Mouse (Mus musculus): ENCODE measurements around the gene Ephb1. TPM values are rescaled to one million over a fixed set of nuclear protein-coding genes. Genes with fewer than 3 reads are reported as not detected.

Ephb1 gene
- polyA plus RNA-seq, 1 experiment from 2014 or later = 1.6 TPM

DNA sequence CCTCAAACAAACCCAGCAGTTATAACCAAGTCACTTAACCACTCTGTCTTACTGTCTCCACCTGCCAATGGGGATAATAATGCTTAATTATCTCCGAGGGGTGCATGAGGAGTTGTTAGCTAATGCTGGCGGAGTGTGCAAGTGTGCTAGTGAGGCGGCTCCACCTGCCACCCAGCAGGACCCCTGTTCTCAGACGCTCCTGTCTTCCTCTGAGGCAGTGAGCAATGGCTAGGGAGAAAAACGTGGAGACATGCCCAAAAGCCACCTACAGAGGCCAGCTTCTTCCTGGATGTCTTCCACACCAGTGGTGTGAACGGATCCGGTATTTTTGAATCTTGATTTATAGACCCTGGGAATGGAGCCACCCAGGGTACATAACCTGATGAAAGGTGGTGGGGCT is 409.2 kb downstream of the Ephb1 start:
- Histone ChIP-seq H3K27ac (replicated peaks; ENCODE audit: low read depth, low read length) (no peak overlapping the region), H3K9ac (ENCODE audit: low read length) (no peak overlapping the region), H3K4me1 (ENCODE audit: control insufficient read depth, insufficient read depth, low read length) (no peaks in the 10 kb centered on the region), H3K27me3 (ENCODE audit: control insufficient read depth, insufficient read depth, low read length) (no peaks in the 10 kb centered on the region), H3K4me2 (ENCODE audit: low read depth, severe bottlenecking) (no peak overlapping the region), H3K4me3 (ENCODE audit: low read depth, low read length) (no peak overlapping the region), H3K9me3 (ENCODE audit: control insufficient read depth, low read length) (no peaks in the 10 kb centered on the region), H3K36me3 (ENCODE audit: control insufficient read depth, insufficient read depth, low read length) (no peaks in the 10 kb centered on the region)
- WGBS = 61% methylated on average over 7 of the region's 7 CpGs
- ATAC-seq (ENCODE audit: insufficient number of reproducible peaks, low FRiP score, low TSS enrichment, low read depth) (no peak), DNase-seq (ENCODE audit: low spot score) (no peak)

DNA sequence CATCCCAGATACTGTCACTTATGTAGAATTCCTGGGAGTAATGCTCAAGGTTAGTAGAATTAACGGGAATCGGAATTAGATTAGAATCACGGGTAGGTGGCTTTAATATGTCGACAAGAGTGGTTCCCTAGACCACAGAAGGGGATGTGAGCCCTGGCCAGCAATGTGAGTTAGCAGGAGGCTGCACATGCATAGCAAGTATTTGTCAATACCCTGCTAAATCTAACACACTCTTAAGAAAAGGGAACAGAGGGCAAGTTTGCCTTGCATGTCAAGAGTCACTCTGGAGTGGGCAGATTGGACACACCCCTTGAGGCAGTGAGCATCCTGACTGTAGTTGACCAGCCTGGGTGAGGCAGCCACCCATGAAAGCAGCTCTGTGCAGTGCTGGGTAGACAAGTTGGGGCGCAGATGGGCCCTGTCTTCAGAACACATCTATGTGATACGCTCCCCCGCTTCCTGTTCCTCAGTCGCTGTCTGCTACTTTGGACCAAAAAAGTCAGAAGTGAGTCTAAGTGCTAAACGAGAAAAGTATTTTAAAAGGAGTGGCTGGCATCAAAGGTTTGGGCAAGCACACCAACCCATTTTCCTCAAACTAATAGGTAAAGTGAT is 412.3 kb downstream of the Ephb1 start:
- no peak for DNase-seq (ENCODE audit: low spot score)
- no peak for ATAC-seq (ENCODE audit: insufficient number of reproducible peaks, low FRiP score, low TSS enrichment, low read depth)
- WGBS = 81% methylated on average over 9 of the region's 9 CpGs

DNA sequence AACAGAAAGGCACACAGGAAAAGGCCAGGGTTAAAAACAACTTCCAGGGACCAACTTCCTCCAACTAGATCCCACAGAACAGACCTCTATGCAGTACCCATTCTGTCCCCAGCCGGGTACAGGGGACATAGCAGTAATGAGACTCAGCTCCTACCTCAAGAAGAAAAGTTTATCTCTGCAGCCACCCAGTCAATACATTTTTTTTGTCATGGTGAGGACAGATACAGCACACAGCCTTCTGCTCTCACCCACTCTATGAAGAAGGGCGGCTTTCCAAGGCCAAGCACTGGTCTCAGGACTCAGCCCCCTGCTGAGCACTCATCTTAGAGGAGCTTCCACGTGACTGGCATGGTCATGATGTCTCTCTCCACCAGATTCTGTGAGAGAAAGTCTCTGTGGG is 414.3 kb downstream of the Ephb1 start:
- H3K27ac ChIP-seq (replicated peaks; ENCODE audit: low read depth, low read length) = no peak overlapping the region
- no peak overlapping the region for H3K9ac ChIP-seq (ENCODE audit: low read length)
- H3K36me3 ChIP-seq (ENCODE audit: control insufficient read depth, insufficient read depth, low read length) = no peaks in the 10 kb centered on the region
- WGBS = 72% methylated on average over 3 of the region's 3 CpGs
- no peaks in the 10 kb centered on the region for H3K4me1 ChIP-seq (ENCODE audit: control insufficient read depth, insufficient read depth, low read length)
- H3K9me3 ChIP-seq (ENCODE audit: control insufficient read depth, low read length) = no peaks in the 10 kb centered on the region
- ATAC-seq (ENCODE audit: insufficient number of reproducible peaks, low FRiP score, low TSS enrichment, low read depth) (no peak), DNase-seq (ENCODE audit: low spot score) (no peak)
- H3K4me2 ChIP-seq (ENCODE audit: low read depth, severe bottlenecking) = no peak overlapping the region
- no peak overlapping the region for H3K4me3 ChIP-seq (ENCODE audit: low read depth, low read length)
- H3K27me3 ChIP-seq (ENCODE audit: control insufficient read depth, insufficient read depth, low read length) = no peaks in the 10 kb centered on the region

More for the DNA sequence above, 412.3 kb downstream of the Ephb1 start:
- no peaks in the 10 kb centered on the region for H3K27me3 ChIP-seq (ENCODE audit: control insufficient read depth, insufficient read depth, low read length)
- no peaks in the 10 kb centered on the region for H3K36me3 ChIP-seq (ENCODE audit: control insufficient read depth, insufficient read depth, low read length)
- no peak overlapping the region for H3K27ac ChIP-seq (replicated peaks; ENCODE audit: low read depth, low read length)
- no peak overlapping the region for H3K4me3 ChIP-seq (ENCODE audit: low read depth, low read length)
- no peak overlapping the region for H3K9ac ChIP-seq (ENCODE audit: low read length)
- no peak overlapping the region for H3K4me2 ChIP-seq (ENCODE audit: low read depth, severe bottlenecking)
- H3K4me1 ChIP-seq (ENCODE audit: control insufficient read depth, insufficient read depth, low read length) = no peaks in the 10 kb centered on the region
- H3K9me3 ChIP-seq (ENCODE audit: control insufficient read depth, low read length) = no peaks in the 10 kb centered on the region

DNA sequence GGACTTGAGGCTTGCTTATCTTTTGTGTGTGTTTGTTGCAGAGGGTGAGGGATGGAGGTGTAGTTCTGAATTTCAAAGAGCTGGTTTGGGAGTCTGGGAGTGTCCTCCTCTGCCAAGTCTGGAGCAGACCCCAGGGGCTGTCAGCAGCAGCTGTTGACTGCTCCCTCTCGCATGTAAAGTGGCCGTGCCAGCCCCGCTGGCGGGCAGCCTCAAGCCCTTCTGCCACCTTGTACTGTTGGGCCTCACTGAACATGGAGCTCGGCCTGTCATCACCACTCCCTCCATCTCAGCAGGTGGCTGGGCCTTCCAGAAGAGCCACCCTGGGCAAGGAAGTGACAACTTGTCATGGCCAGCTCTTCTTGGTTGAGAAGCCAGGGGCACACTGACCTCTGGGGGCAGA is 415.5 kb downstream of the Ephb1 start:
- no peak for ATAC-seq (ENCODE audit: insufficient number of reproducible peaks, low FRiP score, low TSS enrichment, low read depth)

DNA sequence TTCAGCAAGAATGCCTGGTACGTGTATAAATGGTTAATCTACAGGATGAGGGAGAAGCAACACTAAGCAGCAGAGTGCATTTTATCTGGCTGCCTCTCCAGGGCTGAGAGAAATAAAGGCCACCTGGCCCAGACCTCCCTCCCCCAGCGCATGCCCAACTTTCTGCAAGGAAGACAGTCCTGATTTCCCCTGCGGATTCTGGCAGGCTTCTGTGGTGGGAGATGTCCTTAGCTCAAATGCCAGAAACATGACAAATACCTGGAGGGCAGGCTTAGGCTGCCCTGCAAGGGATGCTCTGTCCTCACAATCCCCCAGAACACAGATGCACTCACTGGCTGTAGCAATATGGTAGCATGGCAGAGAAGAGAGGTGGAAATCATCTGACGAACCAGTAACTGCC is 416.4 kb downstream of the Ephb1 start:
- H3K27me3 ChIP-seq (ENCODE audit: control insufficient read depth, insufficient read depth, low read length) = no peaks in the 10 kb centered on the region
- no peak overlapping the region for H3K9ac ChIP-seq (ENCODE audit: low read length)
- no peak overlapping the region for H3K27ac ChIP-seq (replicated peaks; ENCODE audit: low read depth, low read length)
- no peak overlapping the region for H3K4me2 ChIP-seq (ENCODE audit: low read depth, severe bottlenecking)
- DNase-seq (ENCODE audit: low spot score) (no peak), ATAC-seq (ENCODE audit: insufficient number of reproducible peaks, low FRiP score, low TSS enrichment, low read depth) (no peak)
- H3K9me3 ChIP-seq (ENCODE audit: control insufficient read depth, low read length) = no peaks in the 10 kb centered on the region
- H3K4me3 ChIP-seq (ENCODE audit: low read depth, low read length) = no peak overlapping the region
- no peaks in the 10 kb centered on the region for H3K4me1 ChIP-seq (ENCODE audit: control insufficient read depth, insufficient read depth, low read length)
- no peaks in the 10 kb centered on the region for H3K36me3 ChIP-seq (ENCODE audit: control insufficient read depth, insufficient read depth, low read length)
- WGBS = 75% methylated on average over 4 of the region's 4 CpGs

More for the DNA sequence above, 415.5 kb downstream of the Ephb1 start:
- H3K4me2 ChIP-seq (ENCODE audit: low read depth, severe bottlenecking) = no peak overlapping the region
- H3K4me1 ChIP-seq (ENCODE audit: control insufficient read depth, insufficient read depth, low read length) = no peaks in the 10 kb centered on the region
- H3K27ac ChIP-seq (replicated peaks; ENCODE audit: low read depth, low read length) = no peak overlapping the region
- no peak overlapping the region for H3K9ac ChIP-seq (ENCODE audit: low read length)
- no peaks in the 10 kb centered on the region for H3K36me3 ChIP-seq (ENCODE audit: control insufficient read depth, insufficient read depth, low read length)
- no peak overlapping the region for H3K4me3 ChIP-seq (ENCODE audit: low read depth, low read length)
- H3K9me3 ChIP-seq (ENCODE audit: control insufficient read depth, low read length) = no peaks in the 10 kb centered on the region
- no peaks in the 10 kb centered on the region for H3K27me3 ChIP-seq (ENCODE audit: control insufficient read depth, insufficient read depth, low read length)
- DNase-seq (ENCODE audit: low spot score) = no peak
- 70% methylated on average over 5 of the region's 5 CpGs for WGBS

DNA sequence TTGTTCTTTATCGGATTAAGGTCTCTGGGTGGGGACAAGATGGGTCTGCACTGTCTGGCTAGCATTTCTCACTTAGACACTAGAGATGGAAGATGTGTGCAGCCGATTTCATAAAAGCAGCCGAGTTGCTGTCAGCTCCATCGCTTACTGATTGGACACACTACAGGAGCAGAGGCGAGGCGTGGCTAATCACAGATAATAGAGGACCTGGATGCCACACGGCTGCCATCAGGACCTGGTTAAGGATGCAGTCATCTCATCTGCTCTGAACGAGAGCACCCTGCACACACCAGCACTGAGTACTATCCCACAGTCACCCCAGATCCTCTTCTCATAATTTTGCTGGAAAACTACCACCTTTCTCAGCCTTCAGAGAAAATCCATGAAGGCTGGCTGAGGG is 419.6 kb downstream of the Ephb1 start:
- WGBS = 77% methylated on average over 8 of the region's 8 CpGs
- no peak overlapping the region for H3K4me3 ChIP-seq (ENCODE audit: low read depth, low read length)
- no peaks in the 10 kb centered on the region for H3K36me3 ChIP-seq (ENCODE audit: control insufficient read depth, insufficient read depth, low read length)
- DNase-seq (ENCODE audit: low spot score) = no peak
- no peak overlapping the region for H3K9ac ChIP-seq (ENCODE audit: low read length)
- H3K9me3 ChIP-seq (ENCODE audit: control insufficient read depth, low read length) = no peaks in the 10 kb centered on the region
- no peaks in the 10 kb centered on the region for H3K4me1 ChIP-seq (ENCODE audit: control insufficient read depth, insufficient read depth, low read length)
- ATAC-seq (ENCODE audit: insufficient number of reproducible peaks, low FRiP score, low TSS enrichment, low read depth) = no peak
- H3K27ac ChIP-seq (replicated peaks; ENCODE audit: low read depth, low read length) = no peak overlapping the region
- no peak overlapping the region for H3K4me2 ChIP-seq (ENCODE audit: low read depth, severe bottlenecking)
- no peaks in the 10 kb centered on the region for H3K27me3 ChIP-seq (ENCODE audit: control insufficient read depth, insufficient read depth, low read length)

DNA sequence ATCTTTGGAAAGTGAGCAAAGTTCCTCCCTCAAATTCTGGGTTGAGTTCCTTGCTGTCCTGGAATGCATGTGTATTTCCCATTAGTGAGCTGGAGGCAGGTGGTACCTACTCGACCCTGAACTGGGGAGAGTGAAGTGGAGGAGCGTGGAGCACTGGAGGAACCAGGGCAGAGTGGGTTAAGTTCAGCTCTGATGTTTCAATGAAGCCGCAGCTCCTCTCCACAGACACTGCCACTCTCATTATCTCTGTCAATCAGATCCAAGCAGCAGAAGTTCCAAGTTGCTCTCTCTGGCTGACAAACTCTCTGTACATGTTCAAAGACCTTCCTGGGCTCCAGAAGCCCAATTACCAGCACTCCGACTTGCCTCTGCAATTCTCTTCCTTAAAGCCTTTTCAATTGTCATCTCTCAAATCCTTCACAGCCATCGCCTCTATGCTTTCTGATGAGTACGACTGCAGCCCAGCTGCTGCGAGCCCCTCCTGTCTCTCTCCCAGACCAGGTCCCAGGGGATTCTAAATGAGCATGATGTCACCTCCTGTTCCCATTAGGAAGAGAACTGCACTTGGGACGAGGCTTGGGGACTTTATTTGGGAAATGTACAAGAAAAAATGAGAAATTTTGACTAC is 420.4 kb downstream of the Ephb1 start:
- Histone ChIP-seq H3K4me3 (ENCODE audit: low read depth, low read length) (no peak overlapping the region), H3K9me3 (ENCODE audit: control insufficient read depth, low read length) (no peaks in the 10 kb centered on the region), H3K4me2 (ENCODE audit: low read depth, severe bottlenecking) (no peak overlapping the region), H3K27ac (replicated peaks; ENCODE audit: low read depth, low read length) (no peak overlapping the region), H3K36me3 (ENCODE audit: control insufficient read depth, insufficient read depth, low read length) (no peaks in the 10 kb centered on the region), H3K4me1 (ENCODE audit: control insufficient read depth, insufficient read depth, low read length) (no peaks in the 10 kb centered on the region), H3K27me3 (ENCODE audit: control insufficient read depth, insufficient read depth, low read length) (no peaks in the 10 kb centered on the region), H3K9ac (ENCODE audit: low read length) (no peak overlapping the region)
- no peak for ATAC-seq (ENCODE audit: insufficient number of reproducible peaks, low FRiP score, low TSS enrichment, low read depth)
- no peak for DNase-seq (ENCODE audit: low spot score)
- 68% methylated on average over 8 of the region's 8 CpGs for WGBS

DNA sequence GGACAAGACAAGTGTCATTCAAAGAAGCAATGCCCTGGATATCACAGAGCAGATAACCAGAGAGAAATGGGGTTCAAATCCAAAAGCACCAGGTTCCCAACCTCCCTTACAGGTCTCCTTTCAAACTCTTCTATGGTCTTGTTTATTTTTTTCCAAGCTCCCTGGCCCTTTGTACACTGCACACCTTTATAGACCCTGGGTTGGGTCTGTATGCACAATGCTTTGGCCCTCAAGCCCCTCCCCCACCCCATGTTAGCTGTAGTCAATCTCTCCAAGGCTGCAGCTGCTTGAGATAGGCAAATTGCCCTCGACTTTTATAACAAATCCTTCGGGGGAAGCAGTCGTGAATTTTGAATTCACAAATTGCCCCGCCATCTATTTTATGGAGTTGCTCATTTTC is 429.7 kb downstream of the Ephb1 start:
- Histone ChIP-seq H3K4me2 (ENCODE audit: low read depth, severe bottlenecking) (no peak overlapping the region), H3K27me3 (ENCODE audit: control insufficient read depth, insufficient read depth, low read length) (no peaks in the 10 kb centered on the region), H3K4me3 (ENCODE audit: low read depth, low read length) (no peak overlapping the region), H3K9ac (ENCODE audit: low read length) (no peak overlapping the region), H3K9me3 (ENCODE audit: control insufficient read depth, low read length) (no peaks in the 10 kb centered on the region), H3K27ac (replicated peaks; ENCODE audit: low read depth, low read length) (no peak overlapping the region), H3K36me3 (ENCODE audit: control insufficient read depth, insufficient read depth, low read length) (no peaks in the 10 kb centered on the region), H3K4me1 (ENCODE audit: control insufficient read depth, insufficient read depth, low read length) (no peaks in the 10 kb centered on the region)
- no peak for ATAC-seq (ENCODE audit: insufficient number of reproducible peaks, low FRiP score, low TSS enrichment, low read depth)
- WGBS = 66% methylated on average over 4 of the region's 4 CpGs
- no peak for DNase-seq (ENCODE audit: low spot score)

DNA sequence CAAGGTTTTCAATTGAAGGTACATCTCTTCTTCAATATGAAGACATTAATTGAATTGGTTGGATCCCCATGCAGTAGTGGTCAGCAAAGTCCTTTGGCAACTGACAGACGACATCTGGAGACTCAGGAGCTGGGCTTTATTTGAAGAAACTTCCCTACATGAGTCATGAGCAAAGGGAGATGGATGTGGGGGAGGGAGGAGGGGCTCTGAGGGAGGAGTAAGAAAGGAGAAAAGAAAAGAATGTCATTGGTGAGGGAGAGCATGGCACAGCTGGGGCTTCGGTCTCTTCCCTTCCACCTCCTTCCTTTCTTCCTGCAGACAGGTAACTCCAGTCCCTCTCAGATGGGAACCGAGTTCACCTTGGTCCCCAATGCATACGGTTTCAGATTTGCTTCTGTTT is 431.6 kb downstream of the Ephb1 start:
- WGBS = 72% methylated on average over 4 of the region's 4 CpGs
- no peaks in the 10 kb centered on the region for H3K9me3 ChIP-seq (ENCODE audit: control insufficient read depth, low read length)
- ATAC-seq (ENCODE audit: insufficient number of reproducible peaks, low FRiP score, low TSS enrichment, low read depth) = no peak

More for the DNA sequence above, 431.6 kb downstream of the Ephb1 start:
- no peak overlapping the region for H3K9ac ChIP-seq (ENCODE audit: low read length)
- no peak for DNase-seq (ENCODE audit: low spot score)
- H3K27ac ChIP-seq (replicated peaks; ENCODE audit: low read depth, low read length) = no peak overlapping the region
- no peaks in the 10 kb centered on the region for H3K27me3 ChIP-seq (ENCODE audit: control insufficient read depth, insufficient read depth, low read length)
- no peaks in the 10 kb centered on the region for H3K36me3 ChIP-seq (ENCODE audit: control insufficient read depth, insufficient read depth, low read length)
- no peak overlapping the region for H3K4me3 ChIP-seq (ENCODE audit: low read depth, low read length)
- H3K4me1 ChIP-seq (ENCODE audit: control insufficient read depth, insufficient read depth, low read length) = no peaks in the 10 kb centered on the region
- no peak overlapping the region for H3K4me2 ChIP-seq (ENCODE audit: low read depth, severe bottlenecking)
